9 mouse cellular contexts compared by ENCODE assay signal in the genomic region with DNA sequence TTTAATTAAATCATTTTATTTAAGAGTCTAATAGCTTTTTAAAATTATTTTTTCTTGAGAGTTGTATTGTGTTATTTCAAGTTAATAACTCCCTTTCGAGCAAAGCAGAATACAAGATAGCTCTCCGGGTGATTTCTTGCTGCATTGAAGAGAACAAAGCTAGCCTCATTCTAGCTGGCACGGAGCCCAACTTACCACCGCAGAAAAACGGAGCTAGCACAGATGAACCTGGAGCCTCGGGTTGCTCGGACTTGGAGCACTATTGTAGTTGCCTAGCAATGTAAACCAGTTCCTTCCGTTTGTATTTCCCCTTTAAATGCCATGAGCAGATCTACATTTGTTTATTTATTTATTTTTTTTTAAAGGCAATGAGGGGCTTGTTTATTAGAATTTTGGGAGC.
DNase-seq lines count a peak whose midpoint lies in the region; ATAC-seq and TF ChIP-seq lines count a peak whose summit lies in the region.
"Had no signal": no experiment of that assay in that cellular context is flagged by ENCODE, and none has a peak within 500 bp of the region (broad histone marks: within the 10 kb centered on the region; RNA-seq: fewer than 3 reads in every experiment).

No protein-coding gene starts in this region.

- no peak for TF ChIP-seq CTCF in midbrain, postnatal 0 days (IDR thresholded peaks at IDR 0.05)
- TF ChIP-seq CTCF in liver, postnatal 0 days (IDR thresholded peaks at IDR 0.05; ENCODE audit: low read depth): no peak

- peak overlapping the region; percentile 60; the same call in 1 of the 2 replicates for H3K27ac ChIP-seq in hindbrain, embryonic 15.5 days (replicated peaks)
- H3K27ac ChIP-seq in hindbrain, embryonic 11.5 days (ENCODE audit: low read depth, low read length): no peak overlapping the region
- no peak overlapping the region for H3K27ac ChIP-seq in midbrain, postnatal 0 days (ENCODE audit: low read depth, low read length)
- H3K27ac ChIP-seq in midbrain, embryonic 10.5 days (replicated peaks): no peak overlapping the region
- H3K27ac ChIP-seq in liver, postnatal 0 days (ENCODE audit: low read depth): no peak overlapping the region
- H3K27ac ChIP-seq: limb, embryonic 13.5 days had no signal

- H3K9me3 ChIP-seq in hindbrain, embryonic 15.5 days: no peaks in the 10 kb centered on the region
- H3K9me3 ChIP-seq in hindbrain, embryonic 11.5 days (ENCODE audit: control insufficient read depth, low read length): no peaks in the 10 kb centered on the region
- H3K9me3 ChIP-seq in midbrain, postnatal 0 days (ENCODE audit: low read length): no peaks in the 10 kb centered on the region
- 0 out of 2 replicates have a peak, but pooled peaks cover 4% of the 10 kb centered on the region for H3K9me3 ChIP-seq in midbrain, embryonic 10.5 days (replicated peaks)
- H3K9me3 ChIP-seq in liver, postnatal 0 days (ENCODE audit: low read length): no peaks in the 10 kb centered on the region
- H3K9me3 ChIP-seq: limb, embryonic 13.5 days had no signal

- no peak overlapping the region for H3K4me3 ChIP-seq in hindbrain, embryonic 15.5 days
- H3K4me3 ChIP-seq in hindbrain, embryonic 11.5 days (ENCODE audit: low read depth, low read length): no peak overlapping the region
- H3K4me3 ChIP-seq in midbrain, postnatal 0 days (ENCODE audit: low read depth, low read length): no peak overlapping the region
- H3K4me3 ChIP-seq in midbrain, embryonic 10.5 days: no peak overlapping the region
- H3K4me3 ChIP-seq in liver, postnatal 0 days (ENCODE audit: low read depth, low read length): no peak overlapping the region
- H3K4me3 ChIP-seq: limb, embryonic 13.5 days had no signal

- H3K36me3 ChIP-seq in hindbrain, embryonic 15.5 days: no peaks in the 10 kb centered on the region
- no peaks in the 10 kb centered on the region for H3K36me3 ChIP-seq in hindbrain, embryonic 11.5 days (ENCODE audit: control insufficient read depth, insufficient read depth, low read length)
- no peaks in the 10 kb centered on the region for H3K36me3 ChIP-seq in midbrain, postnatal 0 days (ENCODE audit: insufficient read depth, low read length)
- peaks cover 4% of the 10 kb centered on the region; the same call in 1 of the 2 replicates for H3K36me3 ChIP-seq in midbrain, embryonic 10.5 days
- no peaks in the 10 kb centered on the region for H3K36me3 ChIP-seq in liver, postnatal 0 days (replicated peaks; ENCODE audit: insufficient read depth, low read length)
- H3K36me3 ChIP-seq: limb, embryonic 13.5 days had no signal

- WGBS in hindbrain, embryonic 15.5 days: 26% methylated on average over 8 of the region's 8 CpGs
- WGBS in hindbrain, embryonic 11.5 days: 86% methylated on average over 8 of the region's 8 CpGs
- WGBS in midbrain, postnatal 0 days: 20% methylated on average over 8 of the region's 8 CpGs
- WGBS in midbrain, embryonic 10.5 days: 91% methylated on average over 8 of the region's 8 CpGs
- WGBS in liver, postnatal 0 days (ENCODE audit: insufficient replicate concordance): 57% methylated on average over 8 of the region's 8 CpGs

- no peak overlapping the region for H3K4me2 ChIP-seq in hindbrain, embryonic 15.5 days
- no peak overlapping the region for H3K4me2 ChIP-seq in hindbrain, embryonic 11.5 days (replicated peaks; ENCODE audit: low read depth, low read length)
- H3K4me2 ChIP-seq in midbrain, postnatal 0 days (ENCODE audit: low read depth, low read length, poor library complexity, severe bottlenecking): no peak overlapping the region
- H3K4me2 ChIP-seq in liver, postnatal 0 days (ENCODE audit: low read depth, low read length): no peak overlapping the region
- H3K4me2 ChIP-seq: limb, embryonic 13.5 days had no signal

- TF ChIP-seq EP300 in liver, postnatal 0 days (IDR thresholded peaks at IDR 0.05; ENCODE audit: low read depth): no peak

- DNase-seq in hindbrain, embryonic 11.5 days (ENCODE audit: low spot score): no peak
- peak; percentile 69 for DNase-seq in midbrain, postnatal 0 days (ENCODE audit: low spot score)
- DNase-seq in midbrain, embryonic 10.5 days (ENCODE audit: low spot score): no peak
- DNase-seq in cerebellum, adult 9-10 months: peak; percentile 71
- DNase-seq in liver, postnatal 0 days: no peak
- no peak for DNase-seq in urinary bladder, postnatal 4 days (ENCODE audit: low spot score in 2 of 2)

- H3K9ac ChIP-seq in hindbrain, embryonic 15.5 days: no peak overlapping the region
- H3K9ac ChIP-seq in hindbrain, embryonic 11.5 days (ENCODE audit: low read depth, low read length): no peak overlapping the region
- H3K9ac ChIP-seq in midbrain, postnatal 0 days (replicated peaks; ENCODE audit: low read length, poor library complexity, severe bottlenecking): no peak overlapping the region
- H3K9ac ChIP-seq in liver, postnatal 0 days (replicated peaks): no peak overlapping the region
- H3K9ac ChIP-seq: limb, embryonic 13.5 days had no signal

- no peak for ATAC-seq in hindbrain, embryonic 15.5 days (ENCODE audit: low FRiP score, low read depth)
- ATAC-seq in hindbrain, embryonic 11.5 days (ENCODE audit: low FRiP score): no peak
- no peak for ATAC-seq in midbrain, postnatal 0 days (ENCODE audit: low FRiP score)
- ATAC-seq in hematopoietic stem cell, adult 5-6 weeks (replicated peaks in 1 of 2; ENCODE audit: insufficient read depth in 1 of 2, low FRiP score in 2 of 2, low TSS enrichment in 1 of 2, low read depth in 1 of 2, poor library complexity in 2 of 2, severe bottlenecking in 2 of 2): peak; percentile 77 to 79; a peak in 3 of 4 replicates
- no peak for ATAC-seq in liver, postnatal 0 days

- peaks cover 28% of the 10 kb centered on the region for H3K4me1 ChIP-seq in hindbrain, embryonic 15.5 days (replicated peaks)
- H3K4me1 ChIP-seq in hindbrain, embryonic 11.5 days (replicated peaks; ENCODE audit: control insufficient read depth, insufficient read depth, low read length): no peaks in the 10 kb centered on the region
- no peaks in the 10 kb centered on the region for H3K4me1 ChIP-seq in midbrain, postnatal 0 days (ENCODE audit: insufficient read depth, low read length)
- peaks cover 30% of the 10 kb centered on the region for H3K4me1 ChIP-seq in midbrain, embryonic 10.5 days
- no peaks in the 10 kb centered on the region for H3K4me1 ChIP-seq in liver, postnatal 0 days (ENCODE audit: insufficient read depth)

- H3K27me3 ChIP-seq in hindbrain, embryonic 15.5 days: no peaks in the 10 kb centered on the region
- H3K27me3 ChIP-seq in hindbrain, embryonic 11.5 days (ENCODE audit: control insufficient read depth, insufficient read depth, low read length): no peaks in the 10 kb centered on the region
- no peaks in the 10 kb centered on the region for H3K27me3 ChIP-seq in midbrain, postnatal 0 days (ENCODE audit: insufficient read depth, low read length)
- H3K27me3 ChIP-seq in midbrain, embryonic 10.5 days (ENCODE audit: low read depth, poor library complexity, severe bottlenecking): no peaks in the 10 kb centered on the region
- H3K27me3 ChIP-seq in liver, postnatal 0 days (ENCODE audit: insufficient read depth, low read length): no peaks in the 10 kb centered on the region
- H3K27me3 ChIP-seq: limb, embryonic 13.5 days had no signal

Comparison
In these comparisons a context has a peak if more than half of its experiments do, and no peak if none do; other contexts are left out.
1. DNase-seq: peak in midbrain, postnatal 0 days (single experiment) and cerebellum, adult 9-10 months (single experiment); none in hindbrain, embryonic 11.5 days (single experiment), midbrain, embryonic 10.5 days (single experiment), liver, postnatal 0 days (single experiment) and urinary bladder, postnatal 4 days (0 of 2).
2. ATAC-seq: peak in hematopoietic stem cell, adult 5-6 weeks (2 of 2); none in hindbrain, embryonic 15.5 days (single experiment), hindbrain, embryonic 11.5 days (single experiment), midbrain, postnatal 0 days (single experiment) and liver, postnatal 0 days (single experiment).